Mouse (Mus musculus) hematopoietic stem cell, adult 5-6 weeks (primary cell): ENCODE measurements around the gene Enpp4. TPM values are rescaled to one million over a fixed set of nuclear protein-coding genes. Genes with fewer than 3 reads are reported as not detected.
A peak's percentile ranks its signal among the peaks of the same experiment; 100 is the strongest.

Experiments
- ATAC-seq, 2 experiments: fragments of 125-278 bp in 1 of 2; replicated peaks in 1 of 2; 2 replicates each; pipeline ENCODE4 v1.8.0; 2016 to 2017; ENCODE audit warnings: inconsistent platforms in 2 of 2, mild to moderate bottlenecking in 2 of 2, moderate number of reproducible peaks in 2 of 2, low read depth in 1 of 2, moderate TSS enrichment in 1 of 2; ENCODE audit not compliant: low FRiP score in 2 of 2, poor library complexity in 2 of 2, severe bottlenecking in 2 of 2, insufficient read depth in 1 of 2, low TSS enrichment in 1 of 2
- total RNA-seq: library from RNA; stranded (forward); fragments of 172-1452, 232-1000 nt; gene quantifications from 2 replicates; pipeline ENCODE4 v1.2.3, GENCODE M21; 2017

The Enpp4 gene
- total RNA-seq, 1 experiment from 2014 or later = 19.5 TPM

DNA sequence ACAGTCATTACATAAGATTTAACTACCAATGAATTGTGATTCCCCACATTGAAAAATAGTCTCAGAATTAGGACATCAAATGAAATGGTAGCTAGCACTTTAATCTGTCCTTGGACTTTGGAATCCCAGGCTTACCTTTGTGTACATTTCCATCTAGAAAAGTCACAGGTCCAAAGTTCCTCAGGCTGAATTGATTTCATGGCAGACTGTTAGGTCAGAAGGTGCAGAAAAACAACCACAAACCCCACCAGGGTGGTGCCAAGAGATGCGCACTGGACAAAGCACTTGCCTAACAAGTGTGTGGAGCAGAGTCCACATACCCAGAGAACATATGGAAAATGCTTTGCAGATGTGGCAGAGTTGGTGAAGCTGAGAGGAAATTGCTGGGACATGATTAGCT is 48.5 kb downstream of the Enpp4 start:
- no peak for ATAC-seq

GRCm38 (mm10) chr17:44053427-44053826 is 52.2 kb downstream of the Enpp4 start:
- ATAC-seq = peak; percentile 98

Other genes starting within 250 kb of the Enpp4 start
- 29.9 and 34.1 TPM in 2 replicates for gene Enpp5, start 27.0 kb downstream of the Enpp4 start, total RNA-seq
- 14.0 and 16.1 TPM in 2 replicates for gene Clic5, start 82.8 kb upstream of the Enpp4 start, total RNA-seq